Mouse (Mus musculus): ENCODE measurements around the gene Mettl17. TPM values are rescaled to one million over a fixed set of nuclear protein-coding genes. Genes with fewer than 3 reads are reported as not detected.

Mettl17 gene
- polyA plus RNA-seq, 1 experiment from 2014 or later, result 44.1 TPM

GRCm38 (mm10) chr14:51877517-51877916, 7.1 kb upstream of the Mettl17 start:
- no peak overlapping the region for H3K27ac ChIP-seq (replicated peaks)
- H3K27me3 ChIP-seq, result peaks cover 3% of the 10 kb centered on the region; the same call in 1 of the 2 replicates
- no peak overlapping the region for H3K4me3 ChIP-seq (replicated peaks)
- H3K4me1 ChIP-seq, result no peaks in the 10 kb centered on the region
- ATAC-seq (ENCODE audit: insufficient number of reproducible peaks, low FRiP score, low TSS enrichment, low read depth), result no peak
- WGBS, result 74% methylated on average over 3 of the region's 3 CpGs
- no peaks in the 10 kb centered on the region for H3K9me3 ChIP-seq (replicated peaks)
- H3K4me2 ChIP-seq (replicated peaks), result no peak overlapping the region
- no peaks in the 10 kb centered on the region for H3K36me3 ChIP-seq
- H3K9ac ChIP-seq, result no peak overlapping the region

- under 1% methylated on average over 4 of the region's 4 CpGs for WGBS
- Histone ChIP-seq H3K27me3 (no peaks in the 10 kb centered on the region), H3K4me1 (peaks cover 13% of the 10 kb centered on the region), H3K36me3 (peaks cover 19% of the 10 kb centered on the region), H3K9ac (no peak overlapping the region), H3K27ac (replicated peaks) (peak overlapping the region; percentile 84), H3K9me3 (replicated peaks) (no peaks in the 10 kb centered on the region), H3K4me3 (replicated peaks) (peak overlapping the region; percentile 79), H3K4me2 (replicated peaks) (peak overlapping the region; percentile 85)
- ATAC-seq (ENCODE audit: insufficient number of reproducible peaks, low FRiP score, low TSS enrichment, low read depth), result 0 out of 2 replicates have a peak, but pooled peaks have one; percentile 7
Measured at GRCm38 (mm10) chr14:51883527-51884030, 1.1 kb upstream of the Mettl17 start.

- H3K4me3 ChIP-seq (replicated peaks), result peak overlapping the region; percentile 79
- peak overlapping the region; percentile 84 for H3K27ac ChIP-seq (replicated peaks)
- H3K27me3 ChIP-seq, result no peaks in the 10 kb centered on the region
- peak overlapping the region; percentile 85 for H3K4me2 ChIP-seq (replicated peaks)
- no peak; the same call in 1 of the 2 replicates for ATAC-seq (ENCODE audit: insufficient number of reproducible peaks, low FRiP score, low TSS enrichment, low read depth)
- no peak overlapping the region for H3K9ac ChIP-seq
- H3K36me3 ChIP-seq, result peaks cover 24% of the 10 kb centered on the region
- under 1% methylated on average over 14 of the region's 14 CpGs for WGBS
- H3K9me3 ChIP-seq (replicated peaks), result no peaks in the 10 kb centered on the region
- H3K4me1 ChIP-seq, result peaks cover 13% of the 10 kb centered on the region
Measured at GRCm38 (mm10) chr14:51884031-51884544, 554 bp upstream of the Mettl17 start.

- H3K9ac ChIP-seq, result peak overlapping the region; percentile 2; the same call in 1 of the 2 replicates
- peak overlapping the region; percentile 85; the same call in 1 of the 2 replicates for H3K4me2 ChIP-seq (replicated peaks)
- H3K4me1 ChIP-seq, result peaks cover 13% of the 10 kb centered on the region
- peaks cover 42% of the 10 kb centered on the region for H3K36me3 ChIP-seq
- H3K27ac ChIP-seq (replicated peaks), result no peak overlapping the region
- H3K9me3 ChIP-seq (replicated peaks), result no peaks in the 10 kb centered on the region
- H3K4me3 ChIP-seq (replicated peaks), result peak overlapping the region; percentile 79
- 57% methylated on average over 6 of the region's 6 CpGs for WGBS
- ATAC-seq (ENCODE audit: insufficient number of reproducible peaks, low FRiP score, low TSS enrichment, low read depth), result no peak
- no peaks in the 10 kb centered on the region for H3K27me3 ChIP-seq
Measured at GRCm38 (mm10) chr14:51886051-51886450, 1.4 kb downstream of the Mettl17 start.

GRCm38 (mm10) chr14:51889833-51890232, 5.2 kb downstream of the Mettl17 start:
- H3K36me3 ChIP-seq, result peaks cover 51% of the 10 kb centered on the region
- H3K4me2 ChIP-seq (replicated peaks), result no peak overlapping the region
- WGBS, result 88% methylated on average over 6 of the region's 6 CpGs
- H3K9me3 ChIP-seq (replicated peaks), result no peaks in the 10 kb centered on the region
- ATAC-seq (ENCODE audit: insufficient number of reproducible peaks, low FRiP score, low TSS enrichment, low read depth), result no peak
- no peak overlapping the region for H3K27ac ChIP-seq (replicated peaks)
- H3K4me1 ChIP-seq, result peaks cover 13% of the 10 kb centered on the region
- no peaks in the 10 kb centered on the region for H3K27me3 ChIP-seq
- no peak overlapping the region for H3K9ac ChIP-seq
- no peak overlapping the region for H3K4me3 ChIP-seq (replicated peaks)

GRCm38 (mm10) chr14:51892191-51892939, 7.7 kb downstream of the Mettl17 start, which contains the start of gene Slc39a2:
Gene Slc39a2 (plus strand): TSS chr14:51892889.
- H3K9me3 ChIP-seq (replicated peaks), result no peaks in the 10 kb centered on the region
- H3K4me3 ChIP-seq (replicated peaks), result no peak within 1 kb of the TSS
- ATAC-seq (ENCODE audit: insufficient number of reproducible peaks, low FRiP score, low TSS enrichment, low read depth), result no peak
- peaks cover 42% of the 10 kb centered on the region for H3K36me3 ChIP-seq
- no peaks in the 10 kb centered on the region for H3K27me3 ChIP-seq
- H3K27ac ChIP-seq (replicated peaks), result 0 out of 2 replicates have a peak within 1 kb of the TSS, but pooled peaks have one; percentile 8
- no peak within 1 kb of the TSS for H3K9ac ChIP-seq
- no peaks in the 10 kb centered on the region for H3K4me1 ChIP-seq
- 95% methylated on average over 9 of the region's 9 CpGs for WGBS
- H3K4me2 ChIP-seq (replicated peaks), result no peak within 1 kb of the TSS

- peaks cover 34% of the 10 kb centered on the region for H3K36me3 ChIP-seq
- 25% methylated on average over 10 of the region's 10 CpGs for WGBS
- ATAC-seq (ENCODE audit: insufficient number of reproducible peaks, low FRiP score, low TSS enrichment, low read depth), result no peak
- H3K4me3 ChIP-seq (replicated peaks), result no peak overlapping the region
- H3K4me2 ChIP-seq (replicated peaks), result no peak overlapping the region
- H3K27ac ChIP-seq (replicated peaks), result 0 out of 2 replicates have a peak overlapping the region, but pooled peaks have one; percentile 8
- H3K27me3 ChIP-seq, result no peaks in the 10 kb centered on the region
- H3K4me1 ChIP-seq, result no peaks in the 10 kb centered on the region
- no peak overlapping the region for H3K9ac ChIP-seq
- H3K9me3 ChIP-seq (replicated peaks), result no peaks in the 10 kb centered on the region
Measured at GRCm38 (mm10) chr14:51893094-51893794, 8.6 kb downstream of the Mettl17 start.

- ATAC-seq (ENCODE audit: insufficient number of reproducible peaks, low FRiP score, low TSS enrichment, low read depth), result no peak
- WGBS, result 55% methylated on average over 3 of the region's 3 CpGs
- no peak overlapping the region for H3K4me2 ChIP-seq (replicated peaks)
- no peaks in the 10 kb centered on the region for H3K9me3 ChIP-seq (replicated peaks)
- no peaks in the 10 kb centered on the region for H3K27me3 ChIP-seq
- no peak overlapping the region for H3K27ac ChIP-seq (replicated peaks)
- H3K4me3 ChIP-seq (replicated peaks), result no peak overlapping the region
- H3K9ac ChIP-seq, result no peak overlapping the region
- no peaks in the 10 kb centered on the region for H3K4me1 ChIP-seq
- peaks cover 30% of the 10 kb centered on the region for H3K36me3 ChIP-seq
Measured at GRCm38 (mm10) chr14:51893809-51894208, 9.2 kb downstream of the Mettl17 start.

GRCm38 (mm10) chr14:51895071-51895470, 10.4 kb downstream of the Mettl17 start:
- WGBS, result 67% methylated on average over 14 of the region's 14 CpGs
- Histone ChIP-seq H3K4me2 (replicated peaks) (no peak overlapping the region), H3K9ac (no peak overlapping the region)

GRCm38 (mm10) chr14:51896019-51896418, 11.4 kb downstream of the Mettl17 start:
- Histone ChIP-seq H3K9ac (no peak overlapping the region), H3K4me3 (replicated peaks) (no peak overlapping the region), H3K4me1 (no peaks in the 10 kb centered on the region), H3K27ac (replicated peaks) (no peak overlapping the region), H3K36me3 (peaks cover 9% of the 10 kb centered on the region), H3K9me3 (replicated peaks) (no peaks in the 10 kb centered on the region), H3K27me3 (no peaks in the 10 kb centered on the region), H3K4me2 (replicated peaks) (no peak overlapping the region)
- ATAC-seq (ENCODE audit: insufficient number of reproducible peaks, low FRiP score, low TSS enrichment, low read depth), result no peak
- 73% methylated on average over 6 of the region's 6 CpGs for WGBS

More at GRCm38 (mm10) chr14:51895071-51895470, 10.4 kb downstream of the Mettl17 start:
- Histone ChIP-seq H3K27me3 (no peaks in the 10 kb centered on the region), H3K36me3 (peaks cover 17% of the 10 kb centered on the region), H3K4me1 (no peaks in the 10 kb centered on the region), H3K27ac (replicated peaks) (no peak overlapping the region), H3K4me3 (replicated peaks) (no peak overlapping the region), H3K9me3 (replicated peaks) (no peaks in the 10 kb centered on the region)
- no peak for ATAC-seq (ENCODE audit: insufficient number of reproducible peaks, low FRiP score, low TSS enrichment, low read depth)

All from embryonic facial prominence, embryonic 15.5 days (tissue).